Mouse (Mus musculus): ENCODE results near the gene Gm20481. TPM values are rescaled to one million over a fixed set of nuclear protein-coding genes. Genes with fewer than 3 reads are reported as not detected.
"Not testable (repeated sequence)": the region's sequence is repeated elsewhere in the genome, so short reads cannot be mapped to it uniquely, and the experiment has no call there.

Gene Gm20481
- polyA plus RNA-seq, 1 experiment from 2014 or later = not detected

GRCm38 (mm10) chr17:34995927-34996326 lies 26.2 kb downstream of the Gm20481 start:
- peaks cover 15% of the 10 kb centered on the region; the same call in 1 of the 2 replicates for H3K36me3 ChIP-seq (ENCODE audit: control insufficient read depth, insufficient read depth, low read length)
- H3K9ac ChIP-seq (ENCODE audit: low read length); H3K4me2 ChIP-seq (ENCODE audit: low read length); DNase-seq (ENCODE audit: low spot score); ATAC-seq; H3K4me3 ChIP-seq (ENCODE audit: low read depth, low read length); H3K9me3 ChIP-seq (replicated peaks; ENCODE audit: control insufficient read depth, low read length); H3K27ac ChIP-seq (ENCODE audit: low read depth, low read length); H3K4me1 ChIP-seq (ENCODE audit: control insufficient read depth, insufficient read depth, low read length); H3K27me3 ChIP-seq (replicated peaks; ENCODE audit: control insufficient read depth, insufficient read depth, low read length): not testable (repeated sequence)
- WGBS = 90% methylated on average over 4 of the region's 4 CpGs

GRCm38 (mm10) chr17:34996411-34997141 lies 26.9 kb downstream of the Gm20481 start:
- Histone ChIP-seq H3K27me3 (replicated peaks; ENCODE audit: control insufficient read depth, insufficient read depth, low read length) (no peaks in the 10 kb centered on the region), H3K27ac (ENCODE audit: low read depth, low read length) (no peak overlapping the region), H3K36me3 (ENCODE audit: control insufficient read depth, insufficient read depth, low read length) (peaks cover 8% of the 10 kb centered on the region; the same call in 1 of the 2 replicates), H3K4me2 (ENCODE audit: low read length) (no peak overlapping the region), H3K9ac (ENCODE audit: low read length) (0 out of 2 replicates have a peak overlapping the region, but pooled peaks have one; percentile 8), H3K4me3 (ENCODE audit: low read depth, low read length) (no peak overlapping the region), H3K9me3 (replicated peaks; ENCODE audit: control insufficient read depth, low read length) (no peaks in the 10 kb centered on the region), H3K4me1 (ENCODE audit: control insufficient read depth, insufficient read depth, low read length) (0 out of 2 replicates have a peak, but pooled peaks cover 3% of the 10 kb centered on the region)
- ATAC-seq (no peak), DNase-seq (ENCODE audit: low spot score) (no peak)
- WGBS = 93% methylated on average over 12 of the region's 14 CpGs

DNA sequence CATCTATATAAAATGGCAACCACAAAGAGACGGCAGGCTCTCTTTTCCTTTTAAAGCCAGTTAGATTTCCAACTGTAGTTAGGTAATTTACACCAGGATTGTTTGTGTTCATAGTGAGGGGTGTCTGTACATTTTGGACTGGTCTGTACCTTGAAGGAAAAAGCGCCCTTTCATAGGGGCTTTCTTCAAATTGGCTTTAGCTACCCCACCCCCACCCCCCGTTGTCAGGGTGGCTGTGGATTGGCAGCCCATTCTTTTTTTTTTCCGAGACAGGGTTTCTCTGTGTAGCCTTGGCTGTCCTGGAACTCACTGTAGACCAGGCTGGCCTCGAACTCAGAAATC lies 27.4 kb downstream of the Gm20481 start:
- H3K27ac ChIP-seq (ENCODE audit: low read depth, low read length) = no peak overlapping the region
- no peaks in the 10 kb centered on the region for H3K27me3 ChIP-seq (replicated peaks; ENCODE audit: control insufficient read depth, insufficient read depth, low read length)
- no peak overlapping the region for H3K4me3 ChIP-seq (ENCODE audit: low read depth, low read length)
- ATAC-seq (no peak), DNase-seq (ENCODE audit: low spot score) (no peak)
- WGBS = 87% methylated on average over 5 of the region's 5 CpGs
- H3K4me1 ChIP-seq (ENCODE audit: control insufficient read depth, insufficient read depth, low read length) = peaks cover 5% of the 10 kb centered on the region
- no peak overlapping the region for H3K4me2 ChIP-seq (ENCODE audit: low read length)
- H3K36me3 ChIP-seq (ENCODE audit: control insufficient read depth, insufficient read depth, low read length) = peaks cover 8% of the 10 kb centered on the region; the same call in 1 of the 2 replicates
- H3K9ac ChIP-seq (ENCODE audit: low read length) = 0 out of 2 replicates have a peak overlapping the region, but pooled peaks have one; percentile 8
- no peaks in the 10 kb centered on the region for H3K9me3 ChIP-seq (replicated peaks; ENCODE audit: control insufficient read depth, low read length)

DNA sequence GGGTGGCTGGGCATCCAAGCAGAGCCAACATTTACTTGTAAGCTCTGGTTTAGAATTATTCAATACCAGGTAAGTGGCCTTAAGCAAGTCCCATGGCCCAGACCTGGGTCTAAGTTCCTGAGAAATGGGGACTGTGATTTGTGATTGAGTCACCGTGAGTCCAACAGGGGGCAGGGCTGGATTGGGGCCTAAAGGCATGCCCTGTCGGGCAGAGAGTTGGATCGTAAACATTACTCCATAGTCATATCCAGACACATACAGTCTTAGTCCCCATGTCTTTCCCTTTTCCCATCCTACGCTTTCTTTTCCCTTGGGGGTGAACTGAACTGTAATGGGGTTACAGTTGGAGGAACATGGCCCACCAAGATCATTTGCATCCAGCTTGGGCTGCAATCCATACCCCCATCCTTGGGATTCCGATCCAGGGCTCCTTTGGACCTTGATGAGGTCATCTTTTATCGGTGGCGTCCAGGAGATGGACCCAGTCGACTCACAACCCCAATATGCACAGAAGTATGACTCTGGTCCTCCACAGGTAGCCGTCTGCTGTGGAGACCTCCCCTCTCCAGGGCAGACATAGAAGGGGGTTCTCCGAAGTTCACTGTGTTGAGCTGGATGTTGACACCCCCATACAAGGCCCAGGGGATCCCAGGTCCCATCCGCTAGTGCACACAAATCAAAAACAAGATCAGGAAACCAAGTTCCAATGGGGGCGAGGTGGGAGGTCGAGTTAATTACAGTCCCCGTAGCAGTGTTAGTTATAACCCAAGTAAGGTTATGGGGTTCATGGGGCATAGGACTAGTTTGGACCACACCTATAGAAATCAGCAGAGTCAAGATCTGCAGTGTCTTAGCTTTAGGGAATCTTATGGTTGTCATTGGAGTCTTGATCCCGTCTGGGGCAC lies 29.1 kb downstream of the Gm20481 start:
- no peak overlapping the region for H3K27ac ChIP-seq (ENCODE audit: low read depth, low read length)
- H3K36me3 ChIP-seq (ENCODE audit: control insufficient read depth, insufficient read depth, low read length) = peaks cover 8% of the 10 kb centered on the region; the same call in 1 of the 2 replicates
- H3K4me3 ChIP-seq (ENCODE audit: low read depth, low read length) = 0 out of 2 replicates have a peak overlapping the region, but pooled peaks have one; percentile 25
- ATAC-seq = no peak
- 95% methylated on average over 15 of the region's 15 CpGs for WGBS
- H3K27me3 ChIP-seq (replicated peaks; ENCODE audit: control insufficient read depth, insufficient read depth, low read length) = no peaks in the 10 kb centered on the region
- no peak overlapping the region for H3K9ac ChIP-seq (ENCODE audit: low read length)
- H3K4me2 ChIP-seq (ENCODE audit: low read length) = peak overlapping the region; percentile 100
- H3K9me3 ChIP-seq (replicated peaks; ENCODE audit: control insufficient read depth, low read length) = no peaks in the 10 kb centered on the region
- peaks cover 12% of the 10 kb centered on the region for H3K4me1 ChIP-seq (ENCODE audit: control insufficient read depth, insufficient read depth, low read length)
- no peak for DNase-seq (ENCODE audit: low spot score)

DNA sequence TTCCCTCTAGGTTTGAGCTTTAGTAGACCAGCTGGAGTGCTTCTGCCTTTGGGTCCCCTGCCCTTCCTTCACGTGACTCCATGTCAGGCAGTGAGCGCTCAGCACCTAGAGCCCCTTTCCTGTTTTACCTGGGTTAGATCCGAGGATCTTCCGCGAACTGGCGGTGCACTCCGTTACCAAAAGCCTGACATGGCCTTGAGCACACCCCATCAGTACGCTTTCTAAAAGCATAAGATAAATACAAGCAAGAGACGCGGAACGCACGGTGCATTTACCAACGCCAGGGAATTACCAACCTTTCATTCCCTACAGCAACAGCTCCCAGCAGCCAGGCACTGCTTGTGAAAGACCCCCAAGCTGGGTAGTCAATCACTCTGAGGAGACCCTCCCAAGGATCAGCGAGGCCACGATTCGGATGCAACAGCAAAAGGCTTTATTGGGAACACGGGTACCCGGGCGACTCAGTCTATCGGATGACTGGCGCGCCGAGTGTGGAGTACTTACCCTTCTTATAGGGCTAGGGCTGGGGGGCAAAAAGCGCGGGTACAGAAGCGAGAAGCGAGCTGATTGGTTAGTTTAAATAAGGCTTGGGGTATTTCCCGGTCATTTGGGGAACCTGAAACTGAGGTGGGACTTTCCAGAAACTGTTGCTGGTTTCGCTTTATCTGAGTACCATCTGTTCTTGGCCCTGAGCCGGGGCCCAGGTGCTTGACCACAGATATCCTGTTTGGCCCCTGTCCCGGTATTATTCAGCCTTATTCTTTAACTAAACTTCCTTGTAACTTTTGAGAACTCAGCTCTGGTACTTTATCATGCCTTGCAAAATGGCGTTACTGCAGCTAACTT lies 30.4 kb downstream of the Gm20481 start:
- H3K27me3 ChIP-seq (replicated peaks; ENCODE audit: control insufficient read depth, insufficient read depth, low read length); ATAC-seq; H3K9me3 ChIP-seq (replicated peaks; ENCODE audit: control insufficient read depth, low read length): not testable (repeated sequence)
- peak; percentile 13 for DNase-seq (ENCODE audit: low spot score)
- H3K36me3 ChIP-seq (ENCODE audit: control insufficient read depth, insufficient read depth, low read length) = peaks cover 20% of the 10 kb centered on the region
- H3K9ac ChIP-seq (ENCODE audit: low read length) = peak overlapping the region; percentile 93
- H3K4me1 ChIP-seq (ENCODE audit: control insufficient read depth, insufficient read depth, low read length) = peaks cover 12% of the 10 kb centered on the region
- WGBS = 29% methylated on average over 29 of the region's 32 CpGs
- H3K4me3 ChIP-seq (ENCODE audit: low read depth, low read length) = peak overlapping the region; percentile 88
- peak overlapping the region; percentile 96 for H3K27ac ChIP-seq (ENCODE audit: low read depth, low read length)
- peak overlapping the region; percentile 100 for H3K4me2 ChIP-seq (ENCODE audit: low read length)

DNA sequence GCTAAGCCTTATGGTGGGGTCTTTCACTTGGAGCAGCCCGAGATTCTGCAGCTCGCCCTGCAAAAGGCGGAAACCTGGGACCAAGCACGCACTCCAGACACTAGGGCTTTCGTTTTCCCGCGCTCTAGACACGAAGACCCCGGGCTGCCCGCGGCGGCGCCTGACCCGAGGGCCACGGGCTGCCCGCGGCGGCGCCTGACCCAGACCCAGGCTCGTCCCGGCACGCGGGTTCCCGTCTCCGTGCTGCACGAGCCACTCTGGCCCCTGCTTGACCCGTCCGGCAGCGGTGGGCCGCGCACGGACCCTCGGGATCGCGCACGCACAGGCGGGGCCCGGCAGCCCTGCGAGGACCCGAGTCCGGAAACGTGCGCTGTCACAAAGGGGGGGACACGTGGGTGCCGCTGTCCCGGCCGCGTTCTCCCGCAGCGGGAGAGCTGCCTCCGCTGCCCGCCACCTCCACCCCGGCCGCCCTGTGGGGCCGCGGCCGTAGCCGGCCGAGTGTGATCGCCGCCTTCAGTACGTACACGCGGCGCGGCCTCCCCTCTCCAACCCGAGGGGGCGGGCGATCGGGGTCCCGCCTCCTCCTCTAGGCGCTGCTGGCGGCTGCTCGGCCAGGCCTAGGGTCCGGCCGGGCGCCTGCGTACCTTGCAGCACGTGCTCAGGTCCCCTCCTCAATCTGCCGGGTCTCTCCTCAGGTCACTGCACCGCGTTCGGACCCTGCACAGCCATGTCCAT lies 31.2 kb downstream of the Gm20481 start, which contains the start of gene Vars:
Gene Vars (plus strand): TSS at position 271 of the 735 bp plus-strand sequence.
- 1% methylated on average over 63 of the region's 83 CpGs for WGBS
- Histone ChIP-seq H3K9ac (ENCODE audit: low read length) (peak within 1 kb of the TSS; percentile 93), H3K4me3 (ENCODE audit: low read depth, low read length) (peak within 1 kb of the TSS; percentile 88), H3K4me1 (ENCODE audit: control insufficient read depth, insufficient read depth, low read length) (peaks cover 12% of the 10 kb centered on the region), H3K27me3 (replicated peaks; ENCODE audit: control insufficient read depth, insufficient read depth, low read length) (no peaks in the 10 kb centered on the region), H3K4me2 (ENCODE audit: low read length) (peak within 1 kb of the TSS; percentile 100), H3K27ac (ENCODE audit: low read depth, low read length) (peak within 1 kb of the TSS; percentile 96), H3K36me3 (ENCODE audit: control insufficient read depth, insufficient read depth, low read length) (peaks cover 28% of the 10 kb centered on the region), H3K9me3 (replicated peaks; ENCODE audit: control insufficient read depth, low read length) (no peaks in the 10 kb centered on the region)
- DNase-seq (ENCODE audit: low spot score) (peak; percentile 85), ATAC-seq (peak; percentile 93)

DNA sequence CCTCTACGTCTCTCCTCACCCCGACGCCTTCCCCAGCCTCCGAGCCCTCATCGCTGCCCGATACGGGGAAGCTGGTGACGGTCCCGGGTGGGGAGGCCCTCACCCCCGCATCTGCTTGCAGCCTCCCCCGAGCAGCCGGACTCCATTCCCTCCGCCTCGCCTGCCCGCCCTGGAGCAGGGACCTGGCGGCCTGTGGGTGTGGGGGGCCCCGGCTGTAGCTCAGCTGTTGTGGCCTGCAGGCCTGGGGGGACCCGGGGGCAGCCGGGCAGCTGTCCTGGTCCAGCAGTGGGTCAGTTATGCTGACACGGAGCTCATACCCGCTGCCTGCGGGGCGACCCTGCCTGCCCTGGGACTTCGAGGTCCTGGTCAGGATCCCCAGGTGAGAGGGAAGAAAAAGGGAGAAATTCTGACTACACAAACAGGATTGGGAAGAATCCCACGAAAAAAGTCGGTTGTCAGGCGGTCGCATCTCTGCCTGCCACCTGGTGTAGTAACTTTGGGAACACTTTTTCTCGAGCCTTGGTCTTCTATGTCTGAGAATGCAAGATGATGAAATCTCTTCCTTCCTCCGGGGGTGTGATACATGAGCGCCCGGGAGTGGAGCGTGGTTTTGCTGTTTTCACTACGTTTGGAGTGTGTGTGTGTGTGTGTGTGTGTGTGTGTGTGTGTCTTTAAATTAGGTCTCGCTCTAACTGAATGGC lies 31.9 kb downstream of the Gm20481 start:
- H3K27ac ChIP-seq (ENCODE audit: low read depth, low read length) = peak overlapping the region; percentile 96
- DNase-seq (ENCODE audit: low spot score) (peak; percentile 20), ATAC-seq (no peak)
- peak overlapping the region; percentile 100 for H3K4me2 ChIP-seq (ENCODE audit: low read length)
- peak overlapping the region; percentile 93 for H3K9ac ChIP-seq (ENCODE audit: low read length)
- WGBS = under 1% methylated on average over 34 of the region's 35 CpGs
- peaks cover 33% of the 10 kb centered on the region for H3K36me3 ChIP-seq (ENCODE audit: control insufficient read depth, insufficient read depth, low read length)
- H3K4me1 ChIP-seq (ENCODE audit: control insufficient read depth, insufficient read depth, low read length) = peaks cover 12% of the 10 kb centered on the region
- peak overlapping the region; percentile 88 for H3K4me3 ChIP-seq (ENCODE audit: low read depth, low read length)
- no peaks in the 10 kb centered on the region for H3K9me3 ChIP-seq (replicated peaks; ENCODE audit: control insufficient read depth, low read length)
- H3K27me3 ChIP-seq (replicated peaks; ENCODE audit: control insufficient read depth, insufficient read depth, low read length) = no peaks in the 10 kb centered on the region
